1 mouse cellular context compared by ENCODE assay signal in the genomic region with DNA sequence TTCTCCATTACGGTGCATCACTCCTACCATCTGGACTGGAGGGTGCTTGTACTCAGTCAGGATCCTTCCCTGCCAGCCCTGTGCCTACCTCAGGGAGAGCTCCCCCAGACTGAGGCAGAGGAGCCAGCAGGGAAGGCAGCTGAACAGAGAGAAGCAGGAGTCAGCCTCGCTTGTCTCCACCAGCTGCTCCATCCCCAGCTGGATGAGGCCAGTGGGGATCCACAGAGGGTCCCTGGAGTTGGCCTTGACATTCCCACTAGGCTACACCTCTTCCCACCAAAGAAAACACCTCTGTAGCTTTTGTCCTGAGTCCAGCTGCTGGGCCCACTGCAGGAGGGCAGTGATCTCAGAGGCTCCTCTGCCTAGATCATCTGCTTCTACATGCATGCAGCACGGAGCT.
TF ChIP-seq lines count a peak whose summit lies in the region.

No protein-coding gene starts in this region.

TF ChIP-seq in MEL, 35 proteins besides CTCF, POLR2A, EP300 and RAD21:
- TF ChIP-seq RCOR1 (IDR thresholded peaks at IDR 0.05; ENCODE audit: low read depth, low read length) (no peak), ZMIZ1 (IDR thresholded peaks at IDR 0.05; ENCODE audit: low read depth, low read length) (no peak), POLR2AphosphoS5 (IDR thresholded peaks at IDR 0.05; ENCODE audit: borderline replicate concordance, low read depth, low read length) (no peak), MYC (IDR thresholded peaks at IDR 0.05; ENCODE audit: low read depth, low read length) (no peak), MEF2A (IDR thresholded peaks at IDR 0.05; ENCODE audit: extremely low read depth, insufficient replicate concordance, low read depth, low read length, poor library complexity, severe bottlenecking) (no peak), NRF1 (IDR thresholded peaks at IDR 0.05; ENCODE audit: insufficient read depth, low read depth, low read length, poor library complexity, severe bottlenecking) (no peak), BHLHE40 (IDR thresholded peaks at IDR 0.05; ENCODE audit: borderline replicate concordance, low read depth, low read length) (no peak), UBTF (IDR thresholded peaks at IDR 0.05; ENCODE audit: borderline replicate concordance, insufficient read depth, low read depth, low read length) (no peak), TBP (IDR thresholded peaks at IDR 0.05; ENCODE audit: low read depth, low read length) (no peak), KAT2A (conservative IDR thresholded peaks at IDR 0.05; ENCODE audit: low read depth, low read length) (no peak)
TF ChIP-seq in MEL: peak in this region for 0.
